Mouse (Mus musculus) left cerebral cortex, adult 18-20 months (tissue): ENCODE measurements around the gene Epor. TPM values are rescaled to one million over a fixed set of nuclear protein-coding genes. Genes with fewer than 3 reads are reported as not detected.
A peak's percentile ranks its signal among the peaks of the same experiment; 100 is the strongest.

Source experiments
- DNase-seq, 2 experiments: peaks; one replicate each; pipeline ENCODE4 v3.0.0; 2021 to 2022; ENCODE audit warnings: low spot score in 2 of 2, mixed read lengths in 1 of 2
- total RNA-seq, 2 experiments: library from RNA; stranded (reverse); gene quantifications; 2 replicates each; pipeline ENCODE4 v1.2.3; 2021

The Epor gene
- total RNA-seq, 2 experiments from 2014 or later: 10.7 to 12.9 TPM

- DNase-seq: no peak
Observed at GRCm38 (mm10) chr9:21938234-21938855, 25.0 kb downstream of the Epor start.

GRCm38 (mm10) chr9:21937711-21938175 is 25.6 kb downstream of the Epor start:
- DNase-seq: peak in 1 of 2 experiments; percentile 52

DNA sequence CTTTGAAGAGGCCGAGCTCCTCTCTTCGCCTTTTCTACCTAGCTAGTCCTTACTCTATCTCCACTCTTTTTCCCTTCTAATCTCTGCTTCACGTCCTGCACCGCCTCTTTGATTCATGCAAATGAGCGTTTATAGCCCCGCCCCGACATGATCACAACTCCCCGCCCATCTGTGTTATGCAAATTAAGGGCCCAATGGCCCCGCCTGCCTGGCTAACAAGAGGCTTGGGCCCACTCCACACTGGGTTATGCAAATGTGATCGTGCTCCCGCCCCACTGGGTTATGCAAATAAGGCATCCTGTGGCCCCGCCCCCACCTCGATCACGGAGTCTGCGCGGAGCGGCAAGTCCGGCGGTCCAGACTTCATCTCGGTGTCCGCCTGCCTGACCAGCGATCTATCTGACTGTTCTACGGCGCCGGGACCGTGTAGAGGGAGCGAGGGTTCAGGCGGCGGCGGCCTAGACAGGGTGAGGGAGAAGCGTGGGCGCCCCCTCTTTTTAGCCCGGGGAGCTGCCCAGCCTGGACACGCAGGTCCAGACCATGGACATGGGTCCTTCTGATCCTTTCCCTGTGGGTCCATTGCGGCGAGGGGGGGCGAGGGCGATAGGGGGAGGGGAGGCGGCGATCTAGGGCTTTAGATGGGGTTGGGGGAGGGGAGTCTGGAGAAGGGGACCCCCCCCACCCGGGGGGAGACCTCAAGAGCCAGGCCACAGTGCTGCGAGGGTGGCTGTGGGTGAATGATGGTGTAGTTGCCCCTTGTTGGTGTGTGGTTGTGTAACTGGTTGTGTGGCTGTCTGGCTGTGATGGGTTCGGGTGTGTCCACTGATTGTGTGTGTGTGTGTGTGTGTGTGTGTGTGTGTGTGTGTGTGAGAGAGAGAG is 26.4 kb downstream of the Epor start, which contains the start of gene Plppr2:
Gene Plppr2, plus strand, starts transcription at position 342 of the 879 bp plus-strand sequence.
- DNase-seq: peak; percentile 98

DNA sequence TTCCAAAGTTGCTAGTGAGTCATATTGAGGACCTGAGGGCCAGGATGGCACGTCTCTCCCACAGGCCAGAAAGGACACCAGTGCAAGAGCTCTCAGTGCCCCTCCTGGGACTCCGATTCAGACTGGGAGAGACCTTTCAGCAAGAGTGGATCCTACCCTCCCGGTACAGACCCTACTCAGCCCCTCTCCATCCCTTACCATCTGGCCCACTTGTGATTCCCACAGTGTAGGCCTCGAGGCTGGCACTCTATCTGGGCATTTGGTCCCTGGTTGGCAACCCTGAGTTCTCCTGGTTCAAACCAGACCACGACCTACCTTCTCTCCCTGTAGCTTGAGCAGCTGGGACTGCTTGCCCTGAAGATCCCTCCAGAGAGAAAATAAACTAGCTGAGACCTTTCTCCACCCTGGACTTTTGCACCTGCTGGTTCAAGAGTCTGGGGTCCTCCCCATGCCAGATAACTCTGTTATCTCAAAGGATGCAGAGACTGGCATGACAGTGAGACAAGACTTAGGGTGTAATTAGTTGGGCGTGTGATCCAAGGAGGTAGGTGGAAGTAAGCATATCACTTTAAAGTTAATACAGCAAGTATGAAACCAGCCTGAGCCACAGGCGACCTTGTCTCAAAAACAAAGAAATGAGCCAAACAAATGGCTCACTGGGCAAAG is 27.7 kb downstream of the Epor start:
- DNase-seq: no peak

DNA sequence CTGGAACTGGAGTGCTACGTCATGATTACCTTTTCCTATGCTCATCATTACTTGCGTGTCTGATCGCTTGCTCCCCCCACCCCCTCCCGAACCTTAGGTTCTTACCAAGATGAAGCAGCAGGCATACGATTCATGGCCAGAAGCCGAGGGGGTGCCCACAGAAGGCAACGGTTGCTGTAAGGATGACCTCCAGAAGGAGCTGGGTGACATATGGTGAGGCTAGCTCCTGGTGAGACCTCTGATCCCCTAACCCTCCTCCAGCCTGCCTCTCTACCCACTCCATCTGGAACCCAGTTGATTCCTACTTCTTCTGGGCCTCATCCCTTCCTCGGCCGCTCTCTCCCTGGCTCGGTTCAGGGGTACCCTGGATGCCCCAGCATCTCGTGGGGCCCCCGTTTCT is 29.3 kb downstream of the Epor start:
- no peak for DNase-seq

DNA sequence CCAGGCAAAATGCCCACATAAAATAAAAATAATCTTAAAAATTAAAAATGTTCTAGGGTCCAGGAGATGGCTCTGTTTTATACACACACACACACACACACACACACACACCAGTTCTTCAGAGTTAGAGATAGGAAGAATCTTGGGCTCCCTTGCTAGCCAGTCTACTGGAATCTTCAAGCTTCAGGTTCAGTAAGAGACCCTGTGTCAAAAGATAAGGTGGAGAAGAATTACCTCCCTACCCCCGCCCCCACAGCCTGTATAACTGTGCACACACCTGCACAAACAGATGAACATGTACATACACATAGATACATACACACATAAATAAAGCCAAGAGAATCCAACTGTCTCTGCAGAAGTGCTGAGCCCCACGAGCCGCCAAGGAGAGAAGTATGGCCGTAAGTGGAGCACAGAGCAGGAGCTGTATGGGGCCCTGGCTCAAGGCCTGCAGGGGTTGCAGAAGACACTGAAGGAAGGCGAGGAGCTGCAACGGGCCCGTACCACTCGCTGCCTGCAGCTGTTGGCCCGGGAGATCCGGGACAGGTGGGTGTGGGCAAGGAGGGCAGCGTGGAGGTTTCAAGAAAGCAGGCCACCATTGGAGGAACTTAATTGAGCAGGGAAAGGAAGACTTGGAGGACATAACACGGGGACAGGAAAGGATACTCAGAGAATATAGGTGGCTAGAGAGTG is 30.7 kb downstream of the Epor start:
- DNase-seq: no peak

- no peak for DNase-seq
Observed at GRCm38 (mm10) chr9:21932006-21932405, 31.3 kb downstream of the Epor start.

GRCm38 (mm10) chr9:21929208-21929607 is 34.1 kb downstream of the Epor start:
- DNase-seq: no peak

- DNase-seq: peak; percentile 89 to 94
Observed at GRCm38 (mm10) chr9:21927208-21927753, 36.0 kb downstream of the Epor start, which contains the start of the genes Ccdc159 and Tmem205. Gene Ccdc159 (plus strand): TSS chr9:21927471. Gene Tmem205 (minus strand): TSS chr9:21927556.

- DNase-seq: no peak
Observed at GRCm38 (mm10) chr9:21926784-21927183, 36.5 kb downstream of the Epor start.

- no peak for DNase-seq
Observed at GRCm38 (mm10) chr9:21926155-21926554, 37.2 kb downstream of the Epor start.

GRCm38 (mm10) chr9:21925506-21925905 is 37.8 kb downstream of the Epor start:
- no peak for DNase-seq

DNA sequence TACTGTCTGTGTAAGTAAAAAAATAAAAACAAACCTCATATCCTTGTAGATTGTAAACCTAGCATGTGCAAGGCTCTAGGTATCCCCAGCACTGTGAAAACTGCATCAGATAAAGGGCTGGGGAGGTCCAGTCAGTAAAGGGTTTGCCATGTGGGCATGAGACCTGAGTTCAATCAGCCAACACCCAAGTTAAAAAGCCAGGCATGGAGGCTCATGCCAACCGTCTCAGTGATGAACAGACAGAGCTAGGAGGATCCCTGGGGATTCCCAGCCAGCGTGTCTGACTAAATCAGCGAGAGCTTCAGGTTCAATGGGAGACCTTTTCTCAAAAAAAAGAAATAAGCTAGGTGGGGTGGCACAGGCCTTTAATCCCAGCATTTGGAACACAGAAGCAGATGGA is 38.3 kb downstream of the Epor start:
- no peak for DNase-seq

- no peak for DNase-seq
Observed at GRCm38 (mm10) chr9:21924099-21924493, 39.2 kb downstream of the Epor start.

DNA sequence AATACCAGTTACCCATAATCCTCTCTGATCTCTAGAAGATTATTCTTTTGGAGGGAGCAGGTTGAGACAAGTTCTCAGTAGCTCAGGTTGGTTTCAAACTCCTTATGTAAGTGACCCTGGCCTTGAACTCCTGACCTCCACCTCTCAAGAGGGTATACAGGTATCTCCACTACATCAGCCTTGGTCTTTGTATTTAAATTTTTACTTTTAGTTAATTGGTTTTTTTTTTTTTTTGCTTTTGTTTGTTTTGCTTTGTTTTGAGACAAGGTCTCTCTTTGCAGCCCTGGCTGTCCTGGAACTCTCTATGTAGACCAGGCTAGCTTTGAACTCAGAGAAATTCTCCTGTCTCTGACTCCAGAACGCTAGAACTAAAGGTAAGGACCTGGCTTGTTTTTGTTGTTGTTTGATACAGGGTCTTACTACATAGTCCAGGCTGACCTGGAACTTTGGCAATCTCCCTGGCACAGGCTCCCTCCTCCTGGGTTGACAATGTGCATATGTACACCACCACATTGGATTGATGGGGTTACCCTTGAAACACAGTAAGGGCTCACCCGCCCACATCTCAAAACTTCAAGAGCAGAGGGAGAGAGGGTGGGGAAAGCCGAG is 39.7 kb downstream of the Epor start:
- no peak for DNase-seq

DNA sequence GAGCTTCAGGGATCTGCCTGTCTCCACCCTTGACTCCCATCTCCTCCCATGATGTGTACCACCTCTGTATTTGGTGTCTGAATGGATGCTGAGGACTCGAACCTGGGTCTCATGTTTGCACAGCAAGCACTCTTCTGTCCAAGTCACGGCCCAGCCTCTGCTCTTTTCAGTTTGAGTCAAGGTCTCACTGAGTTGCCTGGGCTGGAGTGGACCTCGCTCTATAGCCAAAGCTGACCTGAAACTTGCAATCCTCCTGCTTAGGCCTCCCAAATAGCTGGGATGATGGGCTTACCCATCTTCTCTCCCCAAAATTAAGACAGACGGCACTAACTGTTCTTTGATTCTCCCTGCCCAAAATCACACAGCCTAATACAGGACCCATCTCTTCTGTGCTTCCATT is 40.3 kb downstream of the Epor start:
- DNase-seq: no peak

DNA sequence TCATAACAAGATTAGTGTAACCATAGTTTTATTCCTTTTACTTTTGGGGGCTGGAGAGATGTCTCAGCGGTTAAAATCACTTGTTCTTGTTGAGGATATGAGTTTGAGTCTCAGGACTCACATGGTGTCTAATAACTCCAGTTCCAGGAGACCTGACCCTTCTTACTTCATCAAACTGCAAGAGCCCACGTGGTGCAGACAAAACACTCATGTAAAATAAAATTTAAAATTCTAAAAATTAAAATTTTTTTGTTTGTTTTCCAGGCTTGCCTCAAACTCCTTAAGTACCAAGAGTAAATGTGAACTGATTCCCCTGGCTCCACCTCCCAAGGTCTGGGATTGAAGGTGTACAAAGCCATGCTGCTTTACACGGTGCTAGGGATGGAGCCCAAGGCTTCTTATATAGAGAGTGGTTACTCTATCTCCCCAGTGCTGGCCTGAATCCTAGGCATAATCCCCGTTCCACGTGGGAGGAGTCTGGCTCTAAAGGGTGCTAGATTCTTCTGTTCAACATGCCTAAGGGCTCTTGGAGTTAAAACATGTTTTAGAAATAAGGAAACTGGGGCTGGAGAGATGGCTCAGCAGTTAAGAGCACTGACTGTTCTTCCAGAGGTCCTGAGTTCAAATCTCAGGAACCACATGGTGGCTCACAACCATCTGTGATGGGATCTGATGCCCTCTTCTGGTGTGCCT is 44.5 kb downstream of the Epor start:
- DNase-seq: peak; percentile 36 to 37

DNA sequence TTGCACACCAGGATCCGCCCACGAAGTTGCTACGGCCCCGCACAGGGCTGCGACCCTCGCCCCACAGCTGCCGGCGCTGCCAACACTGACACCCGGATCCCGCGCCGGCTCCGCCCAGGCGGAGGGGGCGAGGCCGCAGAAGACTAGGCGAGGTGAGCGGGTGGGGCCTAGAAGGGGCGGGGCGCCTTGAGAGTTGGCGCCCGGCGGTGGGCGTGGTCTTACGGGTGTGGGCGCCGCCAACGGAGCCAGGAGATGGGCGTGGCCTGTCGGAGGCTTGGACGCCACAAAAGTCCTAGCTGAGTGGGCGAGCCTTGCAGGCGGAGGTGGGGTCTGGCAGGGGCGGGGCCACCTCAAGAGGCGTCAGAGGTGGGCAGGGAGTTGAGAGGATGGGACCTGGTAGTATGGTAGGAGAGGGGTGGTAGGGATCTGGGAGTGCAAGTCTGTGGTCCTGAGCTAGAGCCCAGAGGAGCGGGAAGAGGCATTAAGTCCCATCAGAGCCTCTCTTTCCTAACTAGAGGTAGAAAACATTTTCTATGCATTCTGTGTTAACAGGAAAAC is 45.2 kb downstream of the Epor start, which contains the start of gene Rab3d:
Gene Rab3d, minus strand, starts transcription at position 158 of the 558 bp plus-strand sequence.
- DNase-seq: peak; percentile 81 to 90

DNA sequence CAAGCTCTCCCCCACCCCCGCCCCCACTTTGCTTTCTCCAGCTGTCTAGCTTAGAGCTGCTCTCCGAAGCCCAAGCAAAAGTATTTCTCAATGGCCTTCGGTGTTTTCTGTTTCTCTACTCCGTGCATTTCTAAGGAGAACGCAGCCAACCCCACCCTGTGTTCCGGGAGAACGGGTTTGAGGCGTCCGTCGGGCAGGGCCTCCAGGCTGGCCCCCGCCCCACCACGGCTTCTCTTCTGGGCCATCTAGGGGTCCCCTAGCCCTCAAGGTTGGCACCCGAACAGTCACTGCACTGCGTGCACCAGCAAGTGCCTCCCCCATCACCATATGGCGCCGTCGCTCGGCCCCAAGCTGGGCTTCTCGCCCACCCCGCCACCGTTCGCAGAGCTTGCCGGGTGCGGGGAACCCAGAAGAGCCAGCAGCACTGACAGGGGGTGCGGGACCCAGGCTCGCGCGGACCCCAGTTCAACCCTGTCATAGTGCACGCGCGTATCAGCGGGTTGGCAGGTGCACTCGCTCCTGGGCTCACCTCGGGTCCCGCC is 45.7 kb downstream of the Epor start:
- DNase-seq: peak; percentile 82 to 86
